Mouse (Mus musculus): Measurements from ENCODE around the gene Krtap26-1. TPM values are rescaled to one million over a fixed set of nuclear protein-coding genes. Genes with fewer than 3 reads are reported as not detected.
A peak's percentile ranks its signal among the peaks of the same experiment; 100 is the strongest.

Gene Krtap26-1
- total and polyA plus RNA-seq, 2 experiments from 2014 or later = not detected

- DNase-seq (ENCODE audit: low spot score) (no peak), ATAC-seq (ENCODE audit: low FRiP score) (no peak)
- TF ChIP-seq CTCF (IDR thresholded peaks at IDR 0.05) = no peak
- 74% methylated on average over 2 of the region's 2 CpGs for WGBS
- H3K9me3 ChIP-seq (ENCODE audit: low read length) = no peaks in the 10 kb centered on the region
- no peaks in the 10 kb centered on the region for H3K27me3 ChIP-seq (ENCODE audit: insufficient read depth, low read length)
- no peaks in the 10 kb centered on the region for H3K36me3 ChIP-seq (ENCODE audit: insufficient read depth, low read length)
- no peak overlapping the region for H3K9ac ChIP-seq (replicated peaks; ENCODE audit: low read length, poor library complexity, severe bottlenecking)
- H3K4me3 ChIP-seq (ENCODE audit: low read depth, low read length) = no peak overlapping the region
- H3K27ac ChIP-seq (ENCODE audit: low read depth, low read length) = no peak overlapping the region
- H3K4me1 ChIP-seq (ENCODE audit: insufficient read depth, low read length) = no peaks in the 10 kb centered on the region
- H3K4me2 ChIP-seq (ENCODE audit: low read depth, low read length, poor library complexity, severe bottlenecking) = no peak overlapping the region
Observed at GRCm38 (mm10) chr16:88651952-88652351, 4.4 kb upstream of the Krtap26-1 start.

DNA sequence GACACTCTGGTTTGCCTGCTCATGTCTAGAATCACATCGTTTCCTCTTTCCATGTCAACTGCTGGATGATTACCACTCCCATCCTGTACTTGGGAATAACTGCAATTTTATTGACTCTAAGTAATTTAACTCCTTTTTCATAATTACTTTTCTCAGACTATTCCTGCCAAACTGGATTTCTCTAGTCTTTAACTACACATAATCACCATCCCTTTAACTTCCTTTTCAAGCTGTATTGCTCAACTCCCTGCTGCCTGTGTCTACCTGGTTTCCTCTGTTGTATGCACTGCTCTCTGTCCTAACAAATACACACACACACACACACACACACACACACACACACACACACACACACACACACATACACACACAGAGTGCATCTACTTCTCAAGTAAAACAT lies 3.5 kb upstream of the Krtap26-1 start:
- whole genome bisulfite sequencing = 85% methylated on average over 1 of the region's 1 CpGs
- no peak for ATAC-seq (ENCODE audit: low FRiP score)
- TF ChIP-seq CTCF (IDR thresholded peaks at IDR 0.05) = no peak
- Histone ChIP-seq H3K9ac (replicated peaks; ENCODE audit: low read length, poor library complexity, severe bottlenecking) (no peak overlapping the region), H3K4me3 (ENCODE audit: low read depth, low read length) (no peak overlapping the region), H3K4me2 (ENCODE audit: low read depth, low read length, poor library complexity, severe bottlenecking) (no peak overlapping the region), H3K27ac (ENCODE audit: low read depth, low read length) (no peak overlapping the region), H3K9me3 (ENCODE audit: low read length) (no peaks in the 10 kb centered on the region), H3K36me3 (ENCODE audit: insufficient read depth, low read length) (no peaks in the 10 kb centered on the region), H3K27me3 (ENCODE audit: insufficient read depth, low read length) (no peaks in the 10 kb centered on the region), H3K4me1 (ENCODE audit: insufficient read depth, low read length) (no peaks in the 10 kb centered on the region)
- no peak for DNase-seq (ENCODE audit: low spot score)

DNA sequence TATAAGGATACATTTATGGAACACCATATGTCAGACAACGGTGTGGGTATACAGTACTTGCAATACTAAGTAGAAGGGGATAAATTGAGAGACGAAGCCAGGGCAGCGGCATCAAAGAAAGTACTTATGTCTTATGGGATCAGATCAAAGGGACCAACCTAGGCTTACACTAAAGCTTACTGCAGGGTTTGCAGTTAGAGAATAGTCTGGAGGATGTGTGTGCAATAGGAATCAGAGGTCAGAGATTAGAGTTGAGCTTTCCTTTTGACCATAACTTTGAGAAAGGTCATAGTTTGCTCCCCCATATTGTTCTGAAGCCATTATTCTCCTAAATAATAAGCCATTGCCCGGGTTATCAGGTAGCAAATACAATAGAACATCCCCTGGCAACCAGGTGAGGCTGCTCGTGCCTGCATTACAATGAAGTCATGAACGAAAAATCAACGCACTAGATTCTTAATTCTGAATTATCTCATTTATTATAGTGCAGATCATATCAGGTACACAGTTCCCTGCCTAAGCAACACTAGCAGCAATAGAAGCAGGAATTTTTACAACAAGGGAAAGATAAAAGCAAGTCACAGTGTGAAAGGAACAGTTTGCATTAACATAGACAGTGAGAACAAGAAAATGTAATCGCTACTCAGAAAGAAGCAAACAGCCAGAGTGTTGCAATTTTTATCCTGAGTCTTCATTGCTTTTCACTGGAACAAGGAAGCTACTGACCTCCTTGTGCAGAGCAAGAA lies 1.1 kb downstream of the Krtap26-1 start:
- WGBS = 61% methylated on average over 8 of the region's 8 CpGs

GRCm38 (mm10) chr16:88640053-88640452 lies 7.5 kb downstream of the Krtap26-1 start:
- Histone ChIP-seq H3K4me3 (ENCODE audit: low read depth, low read length) (no peak overlapping the region), H3K4me2 (ENCODE audit: low read depth, low read length, poor library complexity, severe bottlenecking) (no peak overlapping the region), H3K27ac (ENCODE audit: low read depth, low read length) (no peak overlapping the region), H3K36me3 (ENCODE audit: insufficient read depth, low read length) (no peaks in the 10 kb centered on the region), H3K9me3 (ENCODE audit: low read length) (no peaks in the 10 kb centered on the region), H3K27me3 (ENCODE audit: insufficient read depth, low read length) (no peaks in the 10 kb centered on the region), H3K9ac (replicated peaks; ENCODE audit: low read length, poor library complexity, severe bottlenecking) (no peak overlapping the region), H3K4me1 (ENCODE audit: insufficient read depth, low read length) (no peaks in the 10 kb centered on the region)
- no peak for TF ChIP-seq CTCF (IDR thresholded peaks at IDR 0.05)
- DNase-seq (ENCODE audit: low spot score) (no peak), ATAC-seq (ENCODE audit: low FRiP score) (no peak)
- WGBS = 95% methylated on average over 3 of the region's 3 CpGs

More for the DNA sequence above, 1.1 kb downstream of the Krtap26-1 start:
- DNase-seq (ENCODE audit: low spot score) (no peak), ATAC-seq (ENCODE audit: low FRiP score) (no peak)
- Histone ChIP-seq H3K27ac (ENCODE audit: low read depth, low read length) (no peak overlapping the region), H3K27me3 (ENCODE audit: insufficient read depth, low read length) (no peaks in the 10 kb centered on the region), H3K4me1 (ENCODE audit: insufficient read depth, low read length) (no peaks in the 10 kb centered on the region), H3K4me3 (ENCODE audit: low read depth, low read length) (no peak overlapping the region), H3K4me2 (ENCODE audit: low read depth, low read length, poor library complexity, severe bottlenecking) (no peak overlapping the region), H3K9ac (replicated peaks; ENCODE audit: low read length, poor library complexity, severe bottlenecking) (no peak overlapping the region), H3K9me3 (ENCODE audit: low read length) (no peaks in the 10 kb centered on the region), H3K36me3 (ENCODE audit: insufficient read depth, low read length) (no peaks in the 10 kb centered on the region)
- TF ChIP-seq CTCF (IDR thresholded peaks at IDR 0.05) = no peak

- 60% methylated on average over 4 of the region's 4 CpGs for WGBS
Observed at GRCm38 (mm10) chr16:88635142-88635541, 12.5 kb downstream of the Krtap26-1 start.

GRCm38 (mm10) chr16:88631474-88631873 lies 16.1 kb downstream of the Krtap26-1 start:
- Histone ChIP-seq H3K9ac (replicated peaks; ENCODE audit: low read length, poor library complexity, severe bottlenecking) (no peak overlapping the region), H3K27ac (ENCODE audit: low read depth, low read length) (no peak overlapping the region), H3K4me3 (ENCODE audit: low read depth, low read length) (no peak overlapping the region), H3K27me3 (ENCODE audit: insufficient read depth, low read length) (no peaks in the 10 kb centered on the region), H3K9me3 (ENCODE audit: low read length) (no peaks in the 10 kb centered on the region), H3K36me3 (ENCODE audit: insufficient read depth, low read length) (no peaks in the 10 kb centered on the region), H3K4me1 (ENCODE audit: insufficient read depth, low read length) (no peaks in the 10 kb centered on the region), H3K4me2 (ENCODE audit: low read depth, low read length, poor library complexity, severe bottlenecking) (no peak overlapping the region)
- ATAC-seq (ENCODE audit: low FRiP score) = no peak
- 79% methylated on average over 4 of the region's 4 CpGs for WGBS
- TF ChIP-seq CTCF (IDR thresholded peaks at IDR 0.05) = no peak
- no peak for DNase-seq (ENCODE audit: low spot score)

More at GRCm38 (mm10) chr16:88635142-88635541, 12.5 kb downstream of the Krtap26-1 start:
- Histone ChIP-seq H3K27me3 (ENCODE audit: insufficient read depth, low read length) (no peaks in the 10 kb centered on the region), H3K4me3 (ENCODE audit: low read depth, low read length) (no peak overlapping the region), H3K9ac (replicated peaks; ENCODE audit: low read length, poor library complexity, severe bottlenecking) (no peak overlapping the region), H3K9me3 (ENCODE audit: low read length) (no peaks in the 10 kb centered on the region), H3K4me1 (ENCODE audit: insufficient read depth, low read length) (no peaks in the 10 kb centered on the region), H3K4me2 (ENCODE audit: low read depth, low read length, poor library complexity, severe bottlenecking) (no peak overlapping the region), H3K36me3 (ENCODE audit: insufficient read depth, low read length) (no peaks in the 10 kb centered on the region), H3K27ac (ENCODE audit: low read depth, low read length) (no peak overlapping the region)
- DNase-seq (ENCODE audit: low spot score) = peak; percentile 42
- no peak for ATAC-seq (ENCODE audit: low FRiP score)
- no peak for TF ChIP-seq CTCF (IDR thresholded peaks at IDR 0.05)

Measured in midbrain, postnatal 0 days (tissue).